Mouse (Mus musculus) MEL (cell line): ENCODE measurements around the gene Foxf2. TPM values are rescaled to one million over a fixed set of nuclear protein-coding genes. Genes with fewer than 3 reads are reported as not detected.

Experiments used
- DNase-seq: peaks from one replicate; pipeline ENCODE4 v3.0.0; 2011; ENCODE audit warnings: low read depth, low spot score
- H3K27ac ChIP-seq: 2 replicates; pipeline ENCODE4 v1.5.1; 2012; ENCODE audit warnings: low read depth, mild to moderate bottlenecking, control low read depth, low read length, moderate library complexity; ENCODE audit not compliant: control insufficient read depth
- H3K27me3 ChIP-seq, 2 experiments: fragments of 150-350 bp in 1 of 2; sonication (generic) in 1 of 2; 2 replicates each; pipeline ENCODE4 v1.6.1; 2012; ENCODE audit warnings: low read length in 2 of 2, mild to moderate bottlenecking in 2 of 2, improper control_type of control experiment in 1 of 2, moderate library complexity in 1 of 2; ENCODE audit not compliant: insufficient read depth in 2 of 2, control insufficient read depth in 1 of 2
- H3K36me3 ChIP-seq, 2 experiments: 2 replicates each; pipeline ENCODE4 v1.6.1; 2012 to 2014; ENCODE audit warnings: low read length in 2 of 2, improper control_type of control experiment in 1 of 2, inconsistent platforms in 1 of 2, mild to moderate bottlenecking in 1 of 2; ENCODE audit not compliant: insufficient read depth in 2 of 2, control insufficient read depth in 1 of 2
- H3K4me1 ChIP-seq, 2 experiments: fragments of 150-350 bp in 1 of 2; sonication (generic) in 1 of 2; 2 replicates each; pipeline ENCODE4 v1.6.1; 2012; ENCODE audit warnings: low read length in 2 of 2, improper control_type of control experiment in 1 of 2, mild to moderate bottlenecking in 1 of 2; ENCODE audit not compliant: insufficient read depth in 2 of 2, control insufficient read depth in 1 of 2
- H3K4me3 ChIP-seq, 2 experiments: fragments of 150-350 bp in 1 of 2; sonication (generic) in 1 of 2; 2 replicates each; pipeline ENCODE4 v1.5.1; 2012; ENCODE audit warnings: low read depth in 2 of 2, low read length in 2 of 2, mild to moderate bottlenecking in 2 of 2, moderate library complexity in 2 of 2, control low read depth in 1 of 2, improper control_type of control experiment in 1 of 2; ENCODE audit not compliant: control insufficient read depth in 1 of 2, insufficient read depth in 1 of 2
- H3K79me2 ChIP-seq: 2 replicates; pipeline ENCODE4 v1.6.1; 2012; ENCODE audit warnings: mild to moderate bottlenecking, low read length, moderate library complexity; ENCODE audit not compliant: control insufficient read depth, poor library complexity, insufficient read depth
- H3K9ac ChIP-seq: 2 replicates; pipeline ENCODE4 v1.6.1; 2012; ENCODE audit warnings: low read depth, mild to moderate bottlenecking, control low read depth, low read length, moderate library complexity; ENCODE audit not compliant: control insufficient read depth, poor library complexity, severe bottlenecking
- H3K9me3 ChIP-seq: fragments of 150-350 bp; sonication (generic); replicated peaks from 2 replicates; pipeline ENCODE4 v1.6.1; 2012; ENCODE audit warnings: mild to moderate bottlenecking, low read length, improper control_type of control experiment, moderate library complexity; ENCODE audit not compliant: insufficient read depth
- BHLHE40 ChIP-seq: IDR thresholded peaks from 2 replicates; pipeline ENCODE4 v1.6.1; 2012; ENCODE audit warnings: low read depth, mild to moderate bottlenecking, inconsistent platforms, low read length, improper control_type of control experiment, borderline replicate concordance
- HCFC1 ChIP-seq: IDR thresholded peaks from 2 replicates; pipeline ENCODE4 v1.6.1; 2012; ENCODE audit warnings: low read depth, mild to moderate bottlenecking, inconsistent platforms, low read length, improper control_type of control experiment, moderate library complexity
- MAFK ChIP-seq: IDR thresholded peaks from 2 replicates; pipeline ENCODE4 v1.6.1; 2011; ENCODE audit warnings: low read depth, mild to moderate bottlenecking, low read length, improper control_type of control experiment, borderline replicate concordance
- MAZ ChIP-seq: IDR thresholded peaks from 2 replicates; pipeline ENCODE4 v1.6.1; 2012; ENCODE audit warnings: low read depth, mild to moderate bottlenecking, inconsistent platforms, low read length, improper control_type of control experiment
- MXI1 ChIP-seq: IDR thresholded peaks from 2 replicates; pipeline ENCODE4 v1.6.1; 2011; ENCODE audit warnings: mild to moderate bottlenecking, low read depth, low read length, improper control_type of control experiment
- MYC ChIP-seq: IDR thresholded peaks from 2 replicates; pipeline ENCODE4 v1.6.1; 2011; ENCODE audit warnings: low read depth, mild to moderate bottlenecking, low read length, improper control_type of control experiment, moderate library complexity
- NRF1 ChIP-seq: IDR thresholded peaks from 2 replicates; pipeline ENCODE4 v1.6.1; 2014; ENCODE audit warnings: low read depth, mild to moderate bottlenecking, inconsistent platforms, low read length, improper control_type of control experiment, moderate library complexity; ENCODE audit not compliant: poor library complexity, insufficient read depth, severe bottlenecking
- SIN3A ChIP-seq: IDR thresholded peaks from 2 replicates; pipeline ENCODE4 v1.6.1; 2012; ENCODE audit warnings: low read length, improper control_type of control experiment, inconsistent platforms
- TAL1 ChIP-seq: IDR thresholded peaks from 2 replicates; pipeline ENCODE4 v1.6.1; 2012; ENCODE audit warnings: mild to moderate bottlenecking, inconsistent platforms, low read length, moderate library complexity, mixed read lengths
- TCF12 ChIP-seq: IDR thresholded peaks from 2 replicates; pipeline ENCODE4 v1.6.1; 2014; ENCODE audit warnings: low read depth, mild to moderate bottlenecking, inconsistent platforms, low read length, improper control_type of control experiment, moderate library complexity
- UBTF ChIP-seq: IDR thresholded peaks from 2 replicates; pipeline ENCODE4 v1.6.1; 2012; ENCODE audit warnings: low read depth, mild to moderate bottlenecking, inconsistent platforms, low read length, improper control_type of control experiment, moderate library complexity, borderline replicate concordance; ENCODE audit not compliant: insufficient read depth
- ZC3H11A ChIP-seq: IDR thresholded peaks from 2 replicates; pipeline ENCODE4 v1.6.1; 2012; ENCODE audit warnings: low read depth, mild to moderate bottlenecking, inconsistent platforms, low read length, improper control_type of control experiment
- ZKSCAN1 ChIP-seq: IDR thresholded peaks from 2 replicates; pipeline ENCODE4 v1.6.1; 2012; ENCODE audit warnings: low read depth, mild to moderate bottlenecking, inconsistent platforms, low read length, improper control_type of control experiment, moderate library complexity
- ZMIZ1 ChIP-seq: IDR thresholded peaks from 2 replicates; pipeline ENCODE4 v1.6.1; 2012; ENCODE audit warnings: low read depth, mild to moderate bottlenecking, inconsistent platforms, low read length, improper control_type of control experiment, moderate library complexity
- polyA plus RNA-seq, 2 experiments: library from polyadenylated mRNA; stranded (reverse) in 1 of 2; unstranded in 1 of 2; fragments of >175 nt in 1 of 2; fragments of >200 nt in 1 of 2; gene quantifications; 2 replicates each; pipeline versions ENCODE4 v1.2.1 to v1.2.4; 2012; ENCODE audit warnings: low replicate concordance in 2 of 2, low read depth in 1 of 2; ENCODE audit not compliant: insufficient read length in 2 of 2, insufficient read depth in 1 of 2, missing spikeins in 1 of 2
- total RNA-seq: library from RNA; depleted of rRNA; stranded (reverse); fragments of 300-350 nt; gene quantifications from 2 replicates; pipeline ENCODE4 v1.2.3, GENCODE M21; 2012

Foxf2 gene
- total and polyA plus RNA-seq, 3 experiments: not detected

- Histone ChIP-seq H3K4me1 (no peaks in the 10 kb centered on the region), H3K79me2 (no peaks in the 10 kb centered on the region), H3K27me3 (no peaks in the 10 kb centered on the region), H3K27ac (no peak overlapping the region), H3K4me3 (no peak overlapping the region), H3K9me3 (no peaks in the 10 kb centered on the region), H3K9ac (no peak overlapping the region)
- no peak for DNase-seq
- no peak for TF ChIP-seq MXI1
- no peak for TF ChIP-seq TCF12
- TF ChIP-seq HCFC1: no peak
- no peak for TF ChIP-seq MYC
- no peak for TF ChIP-seq ZMIZ1
- TF ChIP-seq, all 39 proteins: peak for 0
- H3K36me3 ChIP-seq: no peaks in the 10 kb centered on the region
Observed at GRCm38 (mm10) chr13:31630551-31630950, 4.9 kb downstream of the Foxf2 start.

GRCm38 (mm10) chr13:31631291-31631690 lies 5.7 kb downstream of the Foxf2 start:
- Histone ChIP-seq H3K36me3 (no peaks in the 10 kb centered on the region), H3K4me3 (no peak overlapping the region), H3K4me1 (no peaks in the 10 kb centered on the region), H3K27ac (no peak overlapping the region), H3K9ac (no peak overlapping the region), H3K27me3 (no peaks in the 10 kb centered on the region), H3K9me3 (no peaks in the 10 kb centered on the region), H3K79me2 (no peaks in the 10 kb centered on the region)
- DNase-seq: no peak
- TF ChIP-seq BHLHE40 (no peak), TAL1 (no peak), NRF1 (no peak), TCF12 (no peak), SIN3A (no peak), ZKSCAN1 (no peak), MAFK (no peak), ZC3H11A (no peak), HCFC1 (no peak)

GRCm38 (mm10) chr13:31632450-31632849 lies 6.8 kb downstream of the Foxf2 start:
- TF ChIP-seq UBTF: no peak
- no peak for TF ChIP-seq MAZ
- no peak overlapping the region for H3K4me3 ChIP-seq
- H3K27me3 ChIP-seq: no peaks in the 10 kb centered on the region
- no peak overlapping the region for H3K9ac ChIP-seq
- H3K27ac ChIP-seq: no peak overlapping the region
- no peaks in the 10 kb centered on the region for H3K79me2 ChIP-seq
- H3K36me3 ChIP-seq: no peaks in the 10 kb centered on the region
- no peaks in the 10 kb centered on the region for H3K9me3 ChIP-seq
- no peak for DNase-seq
- no peaks in the 10 kb centered on the region for H3K4me1 ChIP-seq
